Mouse (Mus musculus): ENCODE results near the gene Adgrd1. TPM values are rescaled to one million over a fixed set of nuclear protein-coding genes. Genes with fewer than 3 reads are reported as not detected.

The Adgrd1 gene
- polyA plus RNA-seq, 1 experiment from 2014 or later: 1.6 TPM

DNA sequence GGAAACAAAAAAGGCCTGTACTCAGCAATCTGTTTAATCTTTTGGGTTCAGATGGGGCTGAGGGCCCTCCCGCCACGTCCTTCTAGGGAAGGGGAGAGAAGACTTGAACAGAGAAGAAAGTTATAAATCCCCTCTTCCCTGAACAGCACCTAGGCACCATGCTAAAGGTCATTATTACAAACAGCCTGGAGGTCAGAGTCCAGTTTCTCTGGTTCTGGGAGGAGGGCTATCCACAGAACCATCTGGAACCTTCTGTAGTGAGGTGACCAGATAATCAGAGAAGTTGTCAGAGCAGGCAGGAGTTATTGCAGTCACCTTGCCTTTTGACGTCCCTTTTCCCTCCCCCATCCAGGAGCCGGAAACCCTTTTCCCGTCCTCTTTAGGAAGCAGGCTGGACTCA, 2.3 kb upstream of the Adgrd1 start:
- ATAC-seq (ENCODE audit: insufficient number of reproducible peaks, insufficient read depth, low FRiP score, low read depth): no peak

DNA sequence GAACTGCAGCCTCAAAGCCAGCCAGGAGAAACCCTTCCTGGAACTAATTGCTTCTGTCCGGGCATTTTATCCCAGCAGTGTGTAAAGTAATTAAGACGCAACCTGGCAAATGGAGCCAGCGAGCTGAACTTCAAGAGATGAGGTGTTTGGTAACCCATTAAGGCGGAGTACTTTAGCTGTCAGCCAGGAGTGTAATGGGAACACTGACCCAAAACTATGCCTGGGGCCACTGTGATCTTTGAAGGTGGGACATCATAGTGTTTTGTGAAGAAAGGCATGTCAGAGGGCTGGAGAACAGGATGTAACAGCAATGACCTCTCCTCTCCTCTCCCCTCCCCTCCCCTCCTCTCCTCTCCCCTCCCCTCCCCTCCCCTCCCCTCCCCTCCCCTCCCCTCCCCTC, 7.5 kb downstream of the Adgrd1 start:
- ATAC-seq (ENCODE audit: insufficient number of reproducible peaks, insufficient read depth, low FRiP score, low read depth): no peak
- H3K4me3 ChIP-seq (ENCODE audit: control insufficient read depth in 1 of 2, insufficient read depth in 1 of 2, low read depth in 1 of 2, low read length in 2 of 2): no peak overlapping the region

More for the DNA sequence above, 2.3 kb upstream of the Adgrd1 start:
- peaks cover 5% of the 10 kb centered on the region in 2 experiments; a peak in 2 of 4 replicates for H3K4me1 ChIP-seq (ENCODE audit: control insufficient read depth in 2 of 2, insufficient read depth in 2 of 2, low read length in 2 of 2)
- no peak overlapping the region for H3K9ac ChIP-seq (ENCODE audit: low read length)
- no peaks in the 10 kb centered on the region for H3K36me3 ChIP-seq (ENCODE audit: control insufficient read depth, insufficient read depth, low read length)
- no peak overlapping the region for H3K27ac ChIP-seq (replicated peaks in 1 of 2; ENCODE audit: control insufficient read depth in 1 of 2, insufficient read depth in 1 of 2, low read depth in 2 of 2, low read length in 2 of 2)
- H3K4me3 ChIP-seq (ENCODE audit: control insufficient read depth in 1 of 2, insufficient read depth in 1 of 2, low read depth in 1 of 2, low read length in 2 of 2): no peak overlapping the region
- no peaks in the 10 kb centered on the region for H3K9me3 ChIP-seq (ENCODE audit: control insufficient read depth, low read length)
- 48% methylated on average over 5 of the region's 5 CpGs for WGBS
- no peak overlapping the region for H3K4me2 ChIP-seq (ENCODE audit: low read length)
- no peaks in the 10 kb centered on the region for H3K27me3 ChIP-seq (ENCODE audit: control insufficient read depth, insufficient read depth, low read length)

DNA sequence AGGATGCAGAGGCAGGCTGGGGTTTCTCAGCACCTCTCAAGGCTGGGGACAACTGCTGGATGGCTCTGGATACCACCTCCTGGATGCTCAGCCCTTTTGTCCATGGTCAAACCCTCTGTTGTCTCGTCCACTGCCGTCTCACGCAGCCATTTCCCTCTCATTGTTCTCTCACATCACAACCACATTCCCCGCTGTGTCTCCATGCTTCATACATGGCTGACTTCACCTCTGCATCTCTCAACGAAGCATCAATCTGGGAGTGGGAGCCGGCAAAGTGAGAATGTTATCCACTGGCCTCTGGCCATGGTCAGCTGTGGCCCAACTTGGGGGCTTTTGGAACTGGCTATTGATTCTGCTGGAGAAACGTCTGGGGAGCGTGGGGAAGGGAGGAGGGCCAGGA, 15.2 kb downstream of the Adgrd1 start:
- H3K36me3 ChIP-seq (ENCODE audit: control insufficient read depth, insufficient read depth, low read length): no peaks in the 10 kb centered on the region
- H3K27ac ChIP-seq (replicated peaks in 1 of 2; ENCODE audit: control insufficient read depth in 1 of 2, insufficient read depth in 1 of 2, low read depth in 2 of 2, low read length in 2 of 2): no peak overlapping the region
- no peak for ATAC-seq (ENCODE audit: insufficient number of reproducible peaks, insufficient read depth, low FRiP score, low read depth)
- H3K4me1 ChIP-seq (ENCODE audit: control insufficient read depth in 2 of 2, insufficient read depth in 2 of 2, low read length in 2 of 2): no peaks in the 10 kb centered on the region
- 75% methylated on average over 8 of the region's 8 CpGs for WGBS
- no peaks in the 10 kb centered on the region; the same call in 1 of the 2 replicates for H3K27me3 ChIP-seq (ENCODE audit: control insufficient read depth, insufficient read depth, low read length)
- H3K4me3 ChIP-seq (ENCODE audit: control insufficient read depth in 1 of 2, insufficient read depth in 1 of 2, low read depth in 1 of 2, low read length in 2 of 2): no peak overlapping the region
- H3K4me2 ChIP-seq (ENCODE audit: low read length): no peak overlapping the region
- H3K9me3 ChIP-seq (ENCODE audit: control insufficient read depth, low read length): no peaks in the 10 kb centered on the region
- no peak overlapping the region for H3K9ac ChIP-seq (ENCODE audit: low read length)

More for the DNA sequence above, 7.5 kb downstream of the Adgrd1 start:
- Histone ChIP-seq H3K9me3 (ENCODE audit: control insufficient read depth, low read length) (no peaks in the 10 kb centered on the region), H3K27ac (replicated peaks in 1 of 2; ENCODE audit: control insufficient read depth in 1 of 2, insufficient read depth in 1 of 2, low read depth in 2 of 2, low read length in 2 of 2) (no peak overlapping the region), H3K4me1 (ENCODE audit: control insufficient read depth in 2 of 2, insufficient read depth in 2 of 2, low read length in 2 of 2) (no peaks in the 10 kb centered on the region), H3K36me3 (ENCODE audit: control insufficient read depth, insufficient read depth, low read length) (no peaks in the 10 kb centered on the region), H3K9ac (ENCODE audit: low read length) (no peak overlapping the region), H3K27me3 (ENCODE audit: control insufficient read depth, insufficient read depth, low read length) (no peaks in the 10 kb centered on the region; the same call in 1 of the 2 replicates), H3K4me2 (ENCODE audit: low read length) (no peak overlapping the region)
- WGBS: 68% methylated on average over 4 of the region's 4 CpGs

DNA sequence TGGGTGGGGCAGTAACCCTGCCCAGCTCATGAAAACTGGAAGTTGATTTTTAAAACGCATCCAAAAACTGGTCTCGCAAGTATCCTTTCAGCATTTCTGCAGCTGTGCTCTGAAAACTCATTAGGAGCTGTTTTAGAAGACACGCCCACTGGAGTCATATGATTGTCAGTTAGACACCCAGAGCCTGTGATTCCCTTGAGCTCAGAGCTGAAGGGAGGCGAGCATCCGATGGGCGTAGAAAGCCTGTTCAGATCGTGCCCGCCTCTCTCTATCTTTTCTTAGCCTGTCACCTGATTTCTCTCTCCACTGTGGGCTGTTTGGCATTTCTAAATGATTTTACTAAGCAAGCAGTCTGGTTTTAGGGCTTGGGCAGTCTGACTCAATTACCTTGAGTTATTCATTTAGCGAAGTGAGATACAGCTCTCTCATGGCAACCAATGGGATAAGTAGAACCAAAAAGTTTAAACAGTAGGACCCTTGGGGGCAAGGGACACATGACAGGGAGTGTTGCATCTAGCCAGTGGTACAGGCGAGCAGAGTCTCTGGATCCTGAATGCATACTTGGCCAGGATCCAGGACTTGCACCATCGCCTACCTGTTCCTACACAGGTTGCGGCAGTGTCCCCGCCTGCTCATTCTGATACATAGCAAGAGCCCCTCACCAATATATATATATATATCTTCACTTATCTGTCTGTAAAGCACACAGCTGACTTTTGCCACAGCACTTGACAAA, 17.4 kb downstream of the Adgrd1 start:
- Histone ChIP-seq H3K27me3 (ENCODE audit: control insufficient read depth, insufficient read depth, low read length) (no peaks in the 10 kb centered on the region), H3K4me3 (ENCODE audit: control insufficient read depth in 1 of 2, insufficient read depth in 1 of 2, low read depth in 1 of 2, low read length in 2 of 2) (no peak overlapping the region), H3K4me1 (ENCODE audit: control insufficient read depth in 2 of 2, insufficient read depth in 2 of 2, low read length in 2 of 2) (no peaks in the 10 kb centered on the region), H3K9me3 (ENCODE audit: control insufficient read depth, low read length) (no peaks in the 10 kb centered on the region), H3K36me3 (ENCODE audit: control insufficient read depth, insufficient read depth, low read length) (no peaks in the 10 kb centered on the region), H3K27ac (replicated peaks in 1 of 2; ENCODE audit: control insufficient read depth in 1 of 2, insufficient read depth in 1 of 2, low read depth in 2 of 2, low read length in 2 of 2) (no peak overlapping the region), H3K9ac (ENCODE audit: low read length) (no peak overlapping the region), H3K4me2 (ENCODE audit: low read length) (no peak overlapping the region)
- ATAC-seq (ENCODE audit: insufficient number of reproducible peaks, insufficient read depth, low FRiP score, low read depth): no peak
- 66% methylated on average over 13 of the region's 13 CpGs for WGBS

DNA sequence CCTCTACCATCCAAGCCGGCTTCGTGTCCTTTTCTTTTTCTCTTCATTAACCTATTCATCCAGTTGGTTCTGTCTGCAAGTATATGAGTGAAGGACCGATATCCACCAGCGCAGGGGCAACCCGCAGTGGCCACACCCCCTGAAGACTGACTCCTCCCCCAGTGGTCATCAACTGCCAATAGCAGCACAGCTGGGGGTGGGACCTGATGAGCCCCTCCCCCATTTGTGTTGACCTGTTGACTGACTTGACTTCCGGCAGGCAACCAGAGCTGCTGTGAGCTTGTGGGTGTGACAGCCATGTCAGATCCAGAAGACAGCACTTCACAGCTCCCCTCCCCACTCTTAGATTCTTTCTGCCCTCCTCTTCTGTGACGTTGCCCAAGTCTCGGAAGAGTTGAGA, 19.7 kb downstream of the Adgrd1 start:
- ATAC-seq (ENCODE audit: insufficient number of reproducible peaks, insufficient read depth, low FRiP score, low read depth): no peak
- no peaks in the 10 kb centered on the region for H3K4me1 ChIP-seq (ENCODE audit: control insufficient read depth in 2 of 2, insufficient read depth in 2 of 2, low read length in 2 of 2)

DNA sequence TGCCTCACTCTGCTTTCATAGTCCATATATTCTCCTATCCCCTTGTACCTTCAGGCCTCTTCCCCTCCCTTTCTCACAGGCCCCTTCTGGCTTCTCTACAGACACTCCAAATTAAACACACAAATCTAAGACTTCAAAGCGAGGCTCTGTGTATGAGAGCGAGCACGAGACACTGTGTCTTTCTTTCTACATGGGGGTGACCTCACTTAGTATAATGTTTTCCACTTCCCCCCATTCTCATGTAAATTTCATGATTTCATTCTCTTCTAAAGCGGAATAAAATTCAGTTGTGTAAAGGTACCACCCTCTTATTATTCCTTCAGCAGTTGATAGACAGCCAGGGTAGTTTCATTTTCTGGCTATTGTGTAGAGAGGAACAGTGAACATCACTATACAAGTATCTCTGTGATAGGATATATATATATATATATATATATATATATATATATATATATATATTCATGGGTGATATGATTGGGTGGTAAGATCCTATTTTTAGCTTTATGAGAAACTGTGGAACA, 21.1 kb downstream of the Adgrd1 start:
- Histone ChIP-seq H3K4me2 (ENCODE audit: low read length) (no peak overlapping the region), H3K4me3 (ENCODE audit: control insufficient read depth in 1 of 2, insufficient read depth in 1 of 2, low read depth in 1 of 2, low read length in 2 of 2) (no peak overlapping the region), H3K9me3 (ENCODE audit: control insufficient read depth, low read length) (no peaks in the 10 kb centered on the region), H3K9ac (ENCODE audit: low read length) (no peak overlapping the region), H3K36me3 (ENCODE audit: control insufficient read depth, insufficient read depth, low read length) (no peaks in the 10 kb centered on the region), H3K4me1 (ENCODE audit: control insufficient read depth in 2 of 2, insufficient read depth in 2 of 2, low read length in 2 of 2) (no peaks in the 10 kb centered on the region), H3K27ac (replicated peaks in 1 of 2; ENCODE audit: control insufficient read depth in 1 of 2, insufficient read depth in 1 of 2, low read depth in 2 of 2, low read length in 2 of 2) (no peak overlapping the region), H3K27me3 (ENCODE audit: control insufficient read depth, insufficient read depth, low read length) (no peaks in the 10 kb centered on the region)
- no peak for ATAC-seq (ENCODE audit: insufficient number of reproducible peaks, insufficient read depth, low FRiP score, low read depth)
- WGBS: 91% methylated on average over 4 of the region's 4 CpGs

More for the DNA sequence above, 19.7 kb downstream of the Adgrd1 start:
- H3K9ac ChIP-seq (ENCODE audit: low read length): no peak overlapping the region
- no peaks in the 10 kb centered on the region for H3K27me3 ChIP-seq (ENCODE audit: control insufficient read depth, insufficient read depth, low read length)
- no peak overlapping the region for H3K4me2 ChIP-seq (ENCODE audit: low read length)
- 72% methylated on average over 8 of the region's 8 CpGs for WGBS
- no peaks in the 10 kb centered on the region for H3K36me3 ChIP-seq (ENCODE audit: control insufficient read depth, insufficient read depth, low read length)
- no peak overlapping the region for H3K27ac ChIP-seq (replicated peaks in 1 of 2; ENCODE audit: control insufficient read depth in 1 of 2, insufficient read depth in 1 of 2, low read depth in 2 of 2, low read length in 2 of 2)
- H3K9me3 ChIP-seq (ENCODE audit: control insufficient read depth, low read length): no peaks in the 10 kb centered on the region
- no peak overlapping the region for H3K4me3 ChIP-seq (ENCODE audit: control insufficient read depth in 1 of 2, insufficient read depth in 1 of 2, low read depth in 1 of 2, low read length in 2 of 2)

DNA sequence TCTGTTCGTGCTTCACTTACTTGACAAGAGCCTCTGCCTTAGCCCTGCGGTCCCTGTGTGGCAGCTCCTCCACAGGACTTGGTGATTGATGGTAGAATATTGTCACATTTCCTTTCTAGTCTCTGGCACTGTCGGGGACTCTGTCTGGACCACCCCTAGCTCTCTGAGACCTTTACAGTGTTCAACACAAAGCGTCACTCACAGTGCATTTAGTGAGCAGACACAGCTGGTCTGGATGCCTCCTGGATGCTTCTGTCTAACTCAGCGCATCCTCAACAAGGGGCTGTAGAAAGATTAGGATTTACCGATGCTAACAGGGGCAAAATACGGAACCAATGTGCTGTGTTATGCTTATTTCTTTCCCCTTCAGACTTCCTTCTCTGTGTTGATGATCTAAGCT, 22.0 kb downstream of the Adgrd1 start:
- no peaks in the 10 kb centered on the region for H3K27me3 ChIP-seq (ENCODE audit: control insufficient read depth, insufficient read depth, low read length)
- H3K9me3 ChIP-seq (ENCODE audit: control insufficient read depth, low read length): no peaks in the 10 kb centered on the region
- no peak overlapping the region for H3K4me2 ChIP-seq (ENCODE audit: low read length)
- no peaks in the 10 kb centered on the region for H3K4me1 ChIP-seq (ENCODE audit: control insufficient read depth in 2 of 2, insufficient read depth in 2 of 2, low read length in 2 of 2)
- ATAC-seq (ENCODE audit: insufficient number of reproducible peaks, insufficient read depth, low FRiP score, low read depth): no peak
- no peak overlapping the region for H3K9ac ChIP-seq (ENCODE audit: low read length)
- no peak overlapping the region for H3K27ac ChIP-seq (replicated peaks in 1 of 2; ENCODE audit: control insufficient read depth in 1 of 2, insufficient read depth in 1 of 2, low read depth in 2 of 2, low read length in 2 of 2)
- WGBS: 47% methylated on average over 7 of the region's 7 CpGs
- H3K36me3 ChIP-seq (ENCODE audit: control insufficient read depth, insufficient read depth, low read length): no peaks in the 10 kb centered on the region
- H3K4me3 ChIP-seq (ENCODE audit: control insufficient read depth in 1 of 2, insufficient read depth in 1 of 2, low read depth in 1 of 2, low read length in 2 of 2): no peak overlapping the region

DNA sequence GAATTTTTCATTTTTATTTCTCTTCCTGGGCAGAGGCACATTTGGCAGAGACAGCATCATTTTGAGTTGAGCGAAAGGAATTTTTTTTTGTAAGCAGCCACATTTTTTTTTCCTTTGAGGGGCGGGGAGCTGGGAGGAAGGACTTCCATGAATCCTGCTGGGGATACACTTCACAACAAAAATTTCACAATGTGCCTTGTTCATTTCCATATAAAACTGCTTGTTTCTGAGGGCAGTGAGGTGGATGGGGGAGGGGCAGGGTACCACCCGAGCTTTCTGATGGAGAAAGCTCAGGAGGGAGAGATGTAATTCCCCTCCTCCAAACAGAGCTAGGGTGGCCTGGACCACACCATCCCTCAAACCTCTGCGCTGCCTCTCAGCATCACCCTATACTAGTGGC, 22.6 kb downstream of the Adgrd1 start:
- WGBS: 67% methylated on average over 4 of the region's 4 CpGs
- no peaks in the 10 kb centered on the region for H3K9me3 ChIP-seq (ENCODE audit: control insufficient read depth, low read length)
- no peaks in the 10 kb centered on the region for H3K4me1 ChIP-seq (ENCODE audit: control insufficient read depth in 2 of 2, insufficient read depth in 2 of 2, low read length in 2 of 2)
- H3K4me2 ChIP-seq (ENCODE audit: low read length): no peak overlapping the region
- no peaks in the 10 kb centered on the region for H3K27me3 ChIP-seq (ENCODE audit: control insufficient read depth, insufficient read depth, low read length)
- H3K9ac ChIP-seq (ENCODE audit: low read length): no peak overlapping the region
- H3K27ac ChIP-seq (replicated peaks in 1 of 2; ENCODE audit: control insufficient read depth in 1 of 2, insufficient read depth in 1 of 2, low read depth in 2 of 2, low read length in 2 of 2): no peak overlapping the region
- no peak overlapping the region for H3K4me3 ChIP-seq (ENCODE audit: control insufficient read depth in 1 of 2, insufficient read depth in 1 of 2, low read depth in 1 of 2, low read length in 2 of 2)
- ATAC-seq (ENCODE audit: insufficient number of reproducible peaks, insufficient read depth, low FRiP score, low read depth): no peak
- H3K36me3 ChIP-seq (ENCODE audit: control insufficient read depth, insufficient read depth, low read length): no peaks in the 10 kb centered on the region
